Mouse (Mus musculus): ENCODE measurements around the gene Ncoa3. TPM values are rescaled to one million over a fixed set of nuclear protein-coding genes. Genes with fewer than 3 reads are reported as not detected.
A peak's percentile ranks its signal among the peaks of the same experiment; 100 is the strongest.

The Ncoa3 gene
- total and polyA plus RNA-seq, 2 experiments from 2014 or later = 5.8 to 48.7 TPM

- Histone ChIP-seq H3K4me2 (ENCODE audit: low read depth, low read length) (no peak overlapping the region), H3K4me1 (ENCODE audit: control insufficient read depth, insufficient read depth) (peaks cover 20% of the 10 kb centered on the region), H3K9ac (replicated peaks; ENCODE audit: low read depth, low read length) (no peak overlapping the region), H3K9me3 (replicated peaks; ENCODE audit: control insufficient read depth, low read length) (no peaks in the 10 kb centered on the region), H3K27ac (ENCODE audit: low read depth) (no peak overlapping the region), H3K27me3 (ENCODE audit: control insufficient read depth, insufficient read depth, low read length) (no peaks in the 10 kb centered on the region), H3K4me3 (ENCODE audit: low read depth, low read length) (no peak overlapping the region), H3K36me3 (replicated peaks; ENCODE audit: control insufficient read depth, insufficient read depth, low read length) (0 out of 2 replicates have a peak, but pooled peaks cover 4% of the 10 kb centered on the region)
- 78% methylated on average over 4 of the region's 4 CpGs for WGBS
- DNase-seq (ENCODE audit: low spot score) (no peak), ATAC-seq (ENCODE audit: insufficient read depth, low read depth) (no peak)
- no peak for TF ChIP-seq CTCF (IDR thresholded peaks at IDR 0.05; ENCODE audit: low read depth)
- no peak for TF ChIP-seq EP300 (IDR thresholded peaks at IDR 0.05; ENCODE audit: low read depth)
Measured at GRCm38 (mm10) chr2:166039681-166040080, 47.2 kb downstream of the Ncoa3 start.

GRCm38 (mm10) chr2:166042542-166042941, 50.1 kb downstream of the Ncoa3 start:
- 24% methylated on average over 1 of the region's 1 CpGs for WGBS
- ATAC-seq (ENCODE audit: insufficient read depth, low read depth) (no peak), DNase-seq (ENCODE audit: low spot score) (no peak)
- Histone ChIP-seq H3K27ac (ENCODE audit: low read depth) (no peak overlapping the region; the same call in 1 of the 2 replicates), H3K4me2 (ENCODE audit: low read depth, low read length) (no peak overlapping the region), H3K36me3 (replicated peaks; ENCODE audit: control insufficient read depth, insufficient read depth, low read length) (peaks cover 6% of the 10 kb centered on the region), H3K9me3 (replicated peaks; ENCODE audit: control insufficient read depth, low read length) (no peaks in the 10 kb centered on the region), H3K4me1 (ENCODE audit: control insufficient read depth, insufficient read depth) (peaks cover 26% of the 10 kb centered on the region), H3K27me3 (ENCODE audit: control insufficient read depth, insufficient read depth, low read length) (no peaks in the 10 kb centered on the region), H3K9ac (replicated peaks; ENCODE audit: low read depth, low read length) (no peak overlapping the region), H3K4me3 (ENCODE audit: low read depth, low read length) (no peak overlapping the region)
- TF ChIP-seq EP300 (IDR thresholded peaks at IDR 0.05; ENCODE audit: low read depth) (no peak), CTCF (IDR thresholded peaks at IDR 0.05; ENCODE audit: low read depth) (no peak)

- no peak overlapping the region for H3K27ac ChIP-seq (ENCODE audit: low read depth)
- 44% methylated on average over 2 of the region's 2 CpGs for WGBS
- H3K9me3 ChIP-seq (replicated peaks; ENCODE audit: control insufficient read depth, low read length) = no peaks in the 10 kb centered on the region
Measured at GRCm38 (mm10) chr2:166045006-166045405, 52.6 kb downstream of the Ncoa3 start.

GRCm38 (mm10) chr2:166045549-166046501, 53.4 kb downstream of the Ncoa3 start:
- TF ChIP-seq CTCF (IDR thresholded peaks at IDR 0.05; ENCODE audit: low read depth) (peak; percentile 75), EP300 (IDR thresholded peaks at IDR 0.05; ENCODE audit: low read depth) (no peak)
- WGBS = 31% methylated on average over 10 of the region's 10 CpGs
- Histone ChIP-seq H3K27me3 (ENCODE audit: control insufficient read depth, insufficient read depth, low read length) (no peaks in the 10 kb centered on the region), H3K4me3 (ENCODE audit: low read depth, low read length) (no peak overlapping the region), H3K4me1 (ENCODE audit: control insufficient read depth, insufficient read depth) (peaks cover 26% of the 10 kb centered on the region), H3K4me2 (ENCODE audit: low read depth, low read length) (no peak overlapping the region), H3K27ac (ENCODE audit: low read depth) (peak overlapping the region; percentile 56), H3K9me3 (replicated peaks; ENCODE audit: control insufficient read depth, low read length) (no peaks in the 10 kb centered on the region), H3K9ac (replicated peaks; ENCODE audit: low read depth, low read length) (no peak overlapping the region), H3K36me3 (replicated peaks; ENCODE audit: control insufficient read depth, insufficient read depth, low read length) (peaks cover 28% of the 10 kb centered on the region)
- ATAC-seq (ENCODE audit: insufficient read depth, low read depth) (peak; percentile 36), DNase-seq (ENCODE audit: low spot score) (peak; percentile 24)

More at GRCm38 (mm10) chr2:166045006-166045405, 52.6 kb downstream of the Ncoa3 start:
- H3K4me1 ChIP-seq (ENCODE audit: control insufficient read depth, insufficient read depth) = peaks cover 26% of the 10 kb centered on the region
- no peak overlapping the region for H3K4me2 ChIP-seq (ENCODE audit: low read depth, low read length)
- peaks cover 21% of the 10 kb centered on the region for H3K36me3 ChIP-seq (replicated peaks; ENCODE audit: control insufficient read depth, insufficient read depth, low read length)
- no peaks in the 10 kb centered on the region for H3K27me3 ChIP-seq (ENCODE audit: control insufficient read depth, insufficient read depth, low read length)
- H3K4me3 ChIP-seq (ENCODE audit: low read depth, low read length) = no peak overlapping the region
- H3K9ac ChIP-seq (replicated peaks; ENCODE audit: low read depth, low read length) = no peak overlapping the region
- no peak for TF ChIP-seq EP300 (IDR thresholded peaks at IDR 0.05; ENCODE audit: low read depth)
- ATAC-seq (ENCODE audit: insufficient read depth, low read depth) (no peak), DNase-seq (ENCODE audit: low spot score) (no peak)

- Histone ChIP-seq H3K4me3 (ENCODE audit: low read depth, low read length) (no peak overlapping the region), H3K4me2 (ENCODE audit: low read depth, low read length) (no peak overlapping the region), H3K9ac (replicated peaks; ENCODE audit: low read depth, low read length) (no peak overlapping the region), H3K9me3 (replicated peaks; ENCODE audit: control insufficient read depth, low read length) (no peaks in the 10 kb centered on the region), H3K4me1 (ENCODE audit: control insufficient read depth, insufficient read depth) (peaks cover 14% of the 10 kb centered on the region), H3K27me3 (ENCODE audit: control insufficient read depth, insufficient read depth, low read length) (no peaks in the 10 kb centered on the region), H3K27ac (ENCODE audit: low read depth) (no peak overlapping the region), H3K36me3 (replicated peaks; ENCODE audit: control insufficient read depth, insufficient read depth, low read length) (peaks cover 49% of the 10 kb centered on the region)
- TF ChIP-seq EP300 (IDR thresholded peaks at IDR 0.05; ENCODE audit: low read depth) (no peak), CTCF (IDR thresholded peaks at IDR 0.05; ENCODE audit: low read depth) (no peak)
- DNase-seq (ENCODE audit: low spot score) (no peak), ATAC-seq (ENCODE audit: insufficient read depth, low read depth) (no peak)
- whole genome bisulfite sequencing = over 99% methylated on average over 4 of the region's 4 CpGs
Measured at GRCm38 (mm10) chr2:166047931-166048330, 55.5 kb downstream of the Ncoa3 start.
